Mouse (Mus musculus): ENCODE data around the gene St8sia1. TPM values are rescaled to one million over a fixed set of nuclear protein-coding genes. Genes with fewer than 3 reads are reported as not detected.

Gene St8sia1
- polyA plus RNA-seq, 1 experiment from 2014 or later, result 8.6 TPM

DNA sequence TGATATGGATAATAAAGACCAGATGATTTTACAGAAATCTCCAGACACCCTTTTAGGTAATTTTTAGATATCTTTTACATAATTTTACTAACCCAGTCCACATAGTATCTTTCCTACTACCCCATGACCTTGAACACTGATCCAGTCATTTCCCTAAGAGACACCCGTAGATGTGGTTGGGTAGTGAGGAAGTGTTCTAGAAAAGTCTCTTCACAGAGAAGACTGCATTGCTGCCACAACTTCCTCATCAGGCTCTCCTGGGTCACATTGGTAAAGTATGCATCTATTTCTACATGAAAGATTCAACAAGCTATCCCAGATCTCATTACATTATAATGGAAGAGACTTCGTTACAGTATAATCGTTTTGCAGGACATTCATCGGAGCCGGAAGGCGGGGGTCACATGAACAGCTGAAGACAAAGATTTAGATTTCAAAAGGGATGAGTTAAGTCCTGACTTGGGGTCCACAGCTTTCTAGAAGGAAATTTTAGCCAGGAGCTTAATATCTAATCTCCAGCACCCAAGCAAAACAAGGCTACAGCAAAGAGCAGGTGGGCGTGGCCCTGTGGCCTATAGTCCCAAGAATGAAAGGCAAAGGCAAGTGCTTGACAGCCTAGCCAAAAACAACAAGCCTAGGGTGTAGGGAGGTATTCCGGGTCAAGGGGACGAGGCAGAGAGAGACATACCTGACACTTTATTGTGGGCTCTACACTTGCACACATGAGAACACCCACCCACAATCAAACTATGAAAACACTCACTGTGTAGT lies 75.1 kb downstream of the St8sia1 start:
- ATAC-seq (ENCODE audit: low FRiP score), result no peak
- WGBS, result 94% methylated on average over 9 of the region's 9 CpGs

DNA sequence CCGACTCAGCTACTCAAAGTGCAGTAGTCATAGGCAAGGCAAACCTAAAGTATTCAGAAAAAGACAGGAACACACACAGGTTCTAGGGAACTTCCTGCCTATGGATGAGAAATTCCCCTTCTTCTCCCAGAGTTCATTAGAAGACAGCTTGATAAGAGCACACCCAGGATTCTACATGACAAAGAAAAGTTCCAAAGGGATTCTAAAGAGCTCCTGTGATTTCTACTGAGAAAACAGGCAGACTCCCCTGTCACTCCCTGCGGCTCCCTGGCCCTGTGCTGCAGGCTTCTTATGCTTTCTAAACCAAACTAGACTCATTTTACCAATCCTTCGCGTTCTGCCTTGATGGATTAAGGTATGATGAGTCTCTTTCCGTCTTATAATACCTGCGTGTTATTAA lies 75.9 kb downstream of the St8sia1 start:
- Histone ChIP-seq H3K27ac (replicated peaks) (no peak overlapping the region), H3K4me2 (no peak overlapping the region), H3K36me3 (no peaks in the 10 kb centered on the region), H3K27me3 (replicated peaks) (no peaks in the 10 kb centered on the region), H3K9ac (replicated peaks) (no peak overlapping the region), H3K4me3 (replicated peaks) (no peak overlapping the region), H3K9me3 (replicated peaks) (no peaks in the 10 kb centered on the region), H3K4me1 (no peaks in the 10 kb centered on the region)
- no peak for ATAC-seq (ENCODE audit: low FRiP score)
- 82% methylated on average over 6 of the region's 6 CpGs for WGBS

More for the DNA sequence above, 75.1 kb downstream of the St8sia1 start:
- Histone ChIP-seq H3K4me3 (replicated peaks) (no peak overlapping the region), H3K4me1 (no peaks in the 10 kb centered on the region), H3K36me3 (no peaks in the 10 kb centered on the region), H3K27ac (replicated peaks) (no peak overlapping the region), H3K4me2 (no peak overlapping the region), H3K9ac (replicated peaks) (no peak overlapping the region), H3K27me3 (replicated peaks) (no peaks in the 10 kb centered on the region), H3K9me3 (replicated peaks) (no peaks in the 10 kb centered on the region)

DNA sequence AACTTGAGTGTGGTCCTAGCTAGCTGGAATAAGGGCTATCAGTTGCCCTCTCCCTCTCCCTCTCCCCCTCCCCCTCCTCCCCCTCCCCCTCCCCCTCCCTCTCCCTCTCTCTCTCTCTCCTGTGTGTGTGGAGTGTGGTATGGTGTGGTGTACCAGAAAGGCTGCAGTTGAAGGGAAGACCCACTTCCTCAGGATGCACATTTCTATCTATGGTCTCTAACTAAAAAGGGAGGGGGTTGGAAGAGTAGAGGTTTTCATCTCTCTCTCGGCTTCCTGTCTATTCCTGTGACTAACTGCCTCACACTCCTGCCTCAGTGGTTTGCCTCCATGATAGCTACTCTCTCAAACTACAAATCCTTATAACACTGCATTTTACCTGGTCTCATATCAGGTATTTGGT lies 76.9 kb downstream of the St8sia1 start:
- H3K4me2 ChIP-seq, result no peak overlapping the region
- WGBS, result 90% methylated on average over 1 of the region's 1 CpGs
- no peak overlapping the region for H3K9ac ChIP-seq (replicated peaks)
- no peaks in the 10 kb centered on the region for H3K36me3 ChIP-seq
- H3K9me3 ChIP-seq (replicated peaks), result no peaks in the 10 kb centered on the region
- no peak overlapping the region for H3K4me3 ChIP-seq (replicated peaks)
- no peaks in the 10 kb centered on the region for H3K27me3 ChIP-seq (replicated peaks)
- H3K4me1 ChIP-seq, result no peaks in the 10 kb centered on the region
- no peak overlapping the region for H3K27ac ChIP-seq (replicated peaks)
- no peak for ATAC-seq (ENCODE audit: low FRiP score)

DNA sequence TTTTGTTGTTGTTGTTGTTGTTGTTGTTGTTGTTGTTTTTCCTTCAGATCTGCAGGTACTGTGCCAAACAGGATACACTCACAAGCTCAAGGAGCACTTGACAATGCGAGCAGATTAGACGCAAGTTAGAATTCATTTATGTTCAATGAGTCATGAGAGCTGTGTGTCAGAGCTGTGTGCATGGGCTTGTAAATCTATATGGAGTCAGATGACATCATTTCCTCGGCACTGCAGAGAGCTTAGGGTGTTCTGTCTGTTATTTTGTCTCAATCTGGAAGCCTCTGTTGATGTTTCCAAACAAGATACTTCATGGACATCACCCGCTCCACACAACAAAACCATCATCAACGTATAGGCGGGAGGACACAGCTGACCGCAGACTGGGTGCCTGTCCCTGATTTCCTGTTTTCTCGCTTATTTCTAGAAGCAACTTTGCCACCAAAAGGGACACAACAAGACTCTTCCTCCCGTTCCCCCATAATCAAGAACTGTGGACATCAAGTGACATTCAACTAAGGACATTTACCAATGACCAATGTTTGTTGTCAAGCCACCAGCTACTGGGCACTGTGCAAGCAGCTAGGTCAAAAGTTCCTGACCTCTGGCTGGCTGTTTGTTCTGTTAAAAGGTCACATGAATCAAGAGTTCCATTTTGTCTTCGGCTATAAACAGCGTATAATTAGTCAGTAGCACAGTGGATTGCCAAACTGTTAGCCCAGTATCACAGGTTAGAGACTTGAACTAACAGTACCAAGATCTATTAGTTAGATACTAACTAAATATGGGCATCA lies 78.7 kb downstream of the St8sia1 start:
- 82% methylated on average over 11 of the region's 11 CpGs for WGBS
- no peak for ATAC-seq (ENCODE audit: low FRiP score)
- no peak overlapping the region for H3K9ac ChIP-seq (replicated peaks)

DNA sequence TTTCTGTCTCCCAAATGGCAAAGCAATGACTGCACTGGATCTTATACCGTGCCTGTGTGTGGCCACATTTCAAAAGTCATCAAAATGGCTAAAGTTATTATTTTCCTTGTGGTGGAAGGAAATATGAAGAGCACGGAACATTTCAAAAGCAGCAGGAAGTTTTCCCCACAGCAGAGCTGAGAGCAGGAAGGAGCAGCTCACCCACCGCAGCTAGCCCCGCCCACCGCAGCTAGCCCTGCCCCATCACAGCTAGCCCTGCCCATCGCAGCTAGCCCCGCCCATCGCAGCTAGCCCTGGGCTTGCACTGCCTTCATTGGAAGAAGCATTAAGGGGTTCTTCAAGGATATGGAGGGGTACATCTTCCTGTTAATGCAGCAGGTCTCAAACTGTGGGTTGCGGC lies 80.1 kb downstream of the St8sia1 start:
- WGBS, result 65% methylated on average over 9 of the region's 9 CpGs
- H3K4me2 ChIP-seq, result no peak overlapping the region
- H3K9ac ChIP-seq (replicated peaks), result no peak overlapping the region
- H3K36me3 ChIP-seq, result no peaks in the 10 kb centered on the region
- H3K9me3 ChIP-seq (replicated peaks), result no peaks in the 10 kb centered on the region
- H3K27me3 ChIP-seq (replicated peaks), result no peaks in the 10 kb centered on the region
- H3K27ac ChIP-seq (replicated peaks), result no peak overlapping the region
- no peak overlapping the region for H3K4me3 ChIP-seq (replicated peaks)
- no peak for ATAC-seq (ENCODE audit: low FRiP score)
- H3K4me1 ChIP-seq, result peaks cover 10% of the 10 kb centered on the region

More for the DNA sequence above, 78.7 kb downstream of the St8sia1 start:
- no peaks in the 10 kb centered on the region for H3K36me3 ChIP-seq
- H3K4me1 ChIP-seq, result no peaks in the 10 kb centered on the region
- H3K27ac ChIP-seq (replicated peaks), result no peak overlapping the region
- H3K27me3 ChIP-seq (replicated peaks), result no peaks in the 10 kb centered on the region
- no peaks in the 10 kb centered on the region for H3K9me3 ChIP-seq (replicated peaks)
- H3K4me3 ChIP-seq (replicated peaks), result no peak overlapping the region
- H3K4me2 ChIP-seq, result no peak overlapping the region

DNA sequence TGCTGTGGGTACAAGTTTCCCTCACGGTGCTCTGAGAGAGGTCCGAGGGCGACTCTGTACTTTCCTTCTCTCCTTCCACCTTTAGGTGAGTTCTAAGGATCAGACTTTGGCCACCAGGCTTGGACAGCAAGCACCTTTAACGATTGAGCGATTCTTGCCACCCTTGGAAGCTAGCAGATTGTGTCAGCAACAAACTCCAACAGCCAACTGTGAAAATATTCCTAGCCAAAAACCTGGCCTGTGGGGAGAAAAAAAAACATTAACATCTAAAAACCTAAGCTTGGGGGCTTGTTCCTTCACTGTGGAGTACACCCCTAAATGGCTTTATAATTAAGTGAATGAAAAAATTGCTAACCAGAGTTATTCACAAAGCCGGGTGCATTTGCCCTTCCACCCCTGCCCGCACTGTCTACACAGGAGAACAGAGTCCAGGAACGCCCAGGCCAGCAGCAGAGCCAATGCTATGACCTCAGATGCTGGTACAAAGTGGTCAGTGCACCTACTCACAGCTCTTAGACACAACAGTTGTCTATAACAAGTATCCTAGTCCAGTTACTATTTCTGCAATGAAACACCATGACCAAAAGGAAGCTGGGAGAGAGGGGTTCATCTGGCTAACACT lies 83.3 kb downstream of the St8sia1 start:
- Histone ChIP-seq H3K9ac (replicated peaks) (no peak overlapping the region), H3K9me3 (replicated peaks) (no peaks in the 10 kb centered on the region), H3K4me1 (peaks cover 42% of the 10 kb centered on the region), H3K36me3 (no peaks in the 10 kb centered on the region), H3K4me2 (no peak overlapping the region), H3K27ac (replicated peaks) (no peak overlapping the region), H3K4me3 (replicated peaks) (no peak overlapping the region), H3K27me3 (replicated peaks) (no peaks in the 10 kb centered on the region)
- no peak for ATAC-seq (ENCODE audit: low FRiP score)
- WGBS, result 95% methylated on average over 8 of the region's 8 CpGs

DNA sequence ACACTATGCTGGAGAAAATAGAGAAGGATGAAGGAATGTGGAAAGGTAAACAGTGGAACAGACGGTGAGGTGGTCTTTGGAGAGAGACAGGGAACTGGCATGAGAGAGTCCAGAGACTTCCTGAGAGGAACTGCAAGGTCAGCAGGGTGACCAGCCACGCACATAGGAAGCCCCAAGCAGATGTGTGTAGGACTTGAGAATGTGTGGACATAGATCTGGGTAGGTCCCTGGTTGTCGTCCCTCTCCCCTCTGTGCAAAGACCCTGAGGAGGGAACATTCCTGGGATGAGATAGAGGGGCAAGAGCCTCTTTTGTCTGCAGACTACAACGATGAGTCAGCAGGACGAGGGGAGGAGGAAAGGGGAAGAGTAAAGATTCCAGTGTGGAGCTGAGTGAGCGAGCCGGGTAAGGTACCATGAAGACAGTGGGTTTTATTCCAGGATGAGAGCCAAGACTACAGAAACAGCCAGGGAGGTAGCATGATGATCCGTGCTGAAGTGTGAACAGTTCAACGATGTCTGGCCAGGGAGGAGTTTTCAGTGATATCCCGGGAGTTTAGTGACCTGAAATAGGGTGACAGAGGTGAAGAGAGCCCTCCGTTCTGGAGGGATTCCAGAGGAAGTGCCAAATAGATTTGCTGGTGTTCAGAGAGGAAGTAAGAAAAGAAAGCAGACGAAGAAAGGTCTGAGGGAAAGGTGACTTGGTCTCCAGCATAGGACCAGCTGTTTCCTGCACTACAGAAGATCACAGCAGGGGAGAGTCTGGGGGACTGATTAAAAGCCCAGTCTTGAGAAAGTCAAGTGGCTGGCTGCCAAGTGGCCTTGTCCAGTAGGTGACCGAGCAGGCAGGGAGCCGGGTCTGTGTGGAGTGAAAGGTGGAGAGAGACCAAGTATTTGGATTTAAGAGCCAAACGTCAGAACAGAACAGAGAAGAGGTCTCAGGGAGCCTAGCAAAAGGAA lies 85.2 kb downstream of the St8sia1 start:
- H3K4me2 ChIP-seq, result peak overlapping the region; percentile 7; the same call in 1 of the 2 replicates
- no peak overlapping the region for H3K9ac ChIP-seq (replicated peaks)
- peaks cover 46% of the 10 kb centered on the region for H3K4me1 ChIP-seq
- WGBS, result 28% methylated on average over 15 of the region's 15 CpGs
- peak; percentile 21; the same call in 1 of the 2 replicates for ATAC-seq (ENCODE audit: low FRiP score)
- no peaks in the 10 kb centered on the region for H3K27me3 ChIP-seq (replicated peaks)
- no peak overlapping the region for H3K4me3 ChIP-seq (replicated peaks)
- H3K9me3 ChIP-seq (replicated peaks), result no peaks in the 10 kb centered on the region
- H3K27ac ChIP-seq (replicated peaks), result peak overlapping the region; percentile 48
- no peaks in the 10 kb centered on the region for H3K36me3 ChIP-seq

DNA sequence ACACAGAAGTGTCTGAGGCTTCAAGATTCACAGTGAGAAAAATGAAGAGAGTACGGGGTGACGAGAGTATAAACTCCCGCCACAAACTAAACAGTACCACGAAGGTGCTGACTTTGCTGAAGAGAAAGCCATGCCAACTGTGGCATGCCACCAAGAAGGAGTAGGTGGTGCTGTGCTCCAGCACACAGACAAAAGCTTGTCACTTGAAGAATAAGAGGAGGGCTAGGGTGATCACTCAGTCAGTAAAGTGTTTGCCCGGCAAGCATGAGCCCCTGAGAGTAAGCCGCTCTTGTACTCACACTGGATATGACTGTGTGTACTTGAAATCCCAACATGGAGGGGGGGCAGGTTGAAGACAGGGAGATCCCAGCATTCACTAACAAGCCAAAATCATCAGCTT lies 87.0 kb downstream of the St8sia1 start:
- H3K36me3 ChIP-seq, result no peaks in the 10 kb centered on the region
- no peaks in the 10 kb centered on the region for H3K9me3 ChIP-seq (replicated peaks)
- H3K27me3 ChIP-seq (replicated peaks), result no peaks in the 10 kb centered on the region
- peaks cover 46% of the 10 kb centered on the region for H3K4me1 ChIP-seq
- H3K4me3 ChIP-seq (replicated peaks), result no peak overlapping the region
- ATAC-seq (ENCODE audit: low FRiP score), result peak; percentile 22
- 17% methylated on average over 6 of the region's 6 CpGs for WGBS
- H3K27ac ChIP-seq (replicated peaks), result peak overlapping the region; percentile 64
- no peak overlapping the region for H3K9ac ChIP-seq (replicated peaks)
- peak overlapping the region; percentile 29; the same call in 1 of the 2 replicates for H3K4me2 ChIP-seq

DNA sequence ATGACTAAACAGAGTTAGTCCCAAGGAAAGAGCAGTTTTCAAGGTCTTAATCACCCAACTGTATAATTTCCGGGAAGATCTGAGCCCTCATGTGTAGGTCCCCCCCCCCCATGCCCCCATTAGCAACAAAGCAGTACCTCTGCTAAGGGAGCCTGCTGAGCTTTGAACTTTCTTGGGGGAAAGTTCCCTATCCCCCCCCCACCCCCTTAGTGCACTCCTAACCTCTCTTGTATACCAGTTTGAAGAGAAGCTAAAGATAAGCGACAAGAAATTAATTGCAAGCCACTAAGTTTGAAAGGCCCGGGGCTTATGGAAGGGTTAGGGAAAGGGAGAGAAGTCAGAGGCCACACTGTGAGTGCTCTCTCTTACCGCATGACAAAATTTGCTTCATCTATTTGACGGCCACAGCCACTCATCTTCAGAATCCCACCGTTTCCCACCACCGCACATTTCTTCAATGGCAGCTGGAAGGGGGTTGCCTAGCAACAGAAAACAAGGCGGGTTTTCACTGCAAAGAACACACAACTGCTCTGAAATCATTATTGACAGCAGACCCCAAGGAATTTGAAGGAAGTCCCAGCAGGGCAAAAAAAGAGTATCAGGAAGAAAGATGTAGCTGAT lies 87.9 kb downstream of the St8sia1 start:
- Histone ChIP-seq H3K27ac (replicated peaks) (peak overlapping the region; percentile 64), H3K9me3 (replicated peaks) (no peaks in the 10 kb centered on the region), H3K4me3 (replicated peaks) (no peak overlapping the region), H3K36me3 (no peaks in the 10 kb centered on the region), H3K27me3 (replicated peaks) (no peaks in the 10 kb centered on the region), H3K4me1 (peaks cover 46% of the 10 kb centered on the region), H3K4me2 (peak overlapping the region; percentile 29), H3K9ac (replicated peaks) (no peak overlapping the region)
- ATAC-seq (ENCODE audit: low FRiP score), result no peak
- WGBS, result 9% methylated on average over 8 of the region's 8 CpGs

DNA sequence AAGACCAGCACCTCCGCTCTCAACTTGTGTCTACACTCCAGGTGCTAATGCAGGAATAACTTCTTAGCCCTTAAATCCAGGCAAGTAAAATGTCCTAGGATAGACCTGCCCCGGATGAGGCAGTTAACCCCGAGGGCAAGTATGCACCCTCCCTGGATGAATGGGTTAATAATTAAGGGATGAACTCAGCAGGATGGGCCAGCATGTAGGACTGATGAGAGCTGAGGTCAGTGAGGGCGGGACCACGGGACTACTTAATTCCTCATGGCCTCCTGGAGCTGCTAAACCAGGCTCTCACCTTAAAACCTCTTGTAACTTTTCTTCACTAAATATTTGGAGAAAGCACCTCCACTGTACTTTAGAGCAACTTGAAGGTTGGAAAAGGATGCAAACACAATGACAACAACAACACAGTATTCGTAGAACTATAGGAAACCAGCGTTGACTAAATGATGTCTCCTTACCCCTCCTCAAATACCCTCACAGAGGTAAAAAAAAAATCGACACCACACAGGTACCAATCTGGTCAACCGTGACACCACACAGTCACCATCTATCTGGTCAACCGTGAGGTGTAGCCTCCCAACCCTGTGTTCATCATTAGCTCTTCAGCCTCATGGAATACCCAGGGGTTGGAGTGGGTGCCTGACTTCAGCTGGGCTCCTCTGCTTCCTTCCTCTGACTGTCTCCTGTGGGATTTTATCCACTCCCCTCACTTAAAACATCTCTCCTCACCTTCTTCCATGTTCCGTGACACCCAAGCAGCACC lies 90.3 kb downstream of the St8sia1 start:
- Histone ChIP-seq H3K9ac (replicated peaks) (no peak overlapping the region), H3K4me1 (peaks cover 34% of the 10 kb centered on the region), H3K4me2 (no peak overlapping the region), H3K27ac (replicated peaks) (no peak overlapping the region), H3K27me3 (replicated peaks) (no peaks in the 10 kb centered on the region), H3K9me3 (replicated peaks) (no peaks in the 10 kb centered on the region), H3K4me3 (replicated peaks) (no peak overlapping the region), H3K36me3 (no peaks in the 10 kb centered on the region)
- WGBS, result 79% methylated on average over 11 of the region's 11 CpGs
- no peak for ATAC-seq (ENCODE audit: low FRiP score)

Data from neural tube, embryonic 15.5 days (tissue).